Mouse (Mus musculus): ENCODE data around the gene Trp53bp2. TPM values are rescaled to one million over a fixed set of nuclear protein-coding genes. Genes with fewer than 3 reads are reported as not detected.

Gene Trp53bp2
- polyA plus RNA-seq, 1 experiment from 2014 or later, result 18.7 TPM

DNA sequence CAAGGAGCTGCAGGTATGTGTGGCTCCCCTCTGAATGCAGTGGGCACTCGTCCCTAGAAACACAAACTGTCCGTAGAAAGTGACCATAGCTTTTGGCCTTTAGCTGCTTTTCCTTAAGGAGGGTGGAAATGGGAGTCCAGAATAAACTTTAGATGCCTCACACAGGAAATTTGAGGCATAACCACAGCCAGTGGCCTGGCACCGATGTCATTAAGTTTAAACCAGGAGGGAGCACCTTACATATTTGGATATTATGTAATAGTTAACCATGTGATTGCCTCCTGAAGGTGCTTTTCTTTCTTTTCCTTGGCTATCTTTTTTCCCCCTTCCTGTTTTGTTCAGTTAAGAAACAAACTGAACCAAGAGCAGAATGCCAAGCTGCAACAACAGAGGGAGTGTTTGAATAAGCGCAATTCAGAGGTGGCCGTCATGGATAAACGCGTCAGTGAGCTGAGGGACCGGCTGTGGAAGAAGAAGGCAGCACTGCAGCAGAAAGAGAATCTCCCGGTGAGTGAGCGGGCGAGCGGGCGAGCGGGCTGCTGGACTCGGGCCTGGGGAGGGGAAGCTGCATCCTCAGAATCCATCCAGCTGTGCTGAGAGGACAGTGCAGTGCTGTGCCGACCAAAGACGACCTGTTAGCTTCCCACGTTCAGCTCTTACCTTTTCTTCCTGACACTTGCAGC is 33.0 kb downstream of the Trp53bp2 start:
- Histone ChIP-seq H3K36me3 (ENCODE audit: control insufficient read depth, insufficient read depth, low read length) (peaks cover 27% of the 10 kb centered on the region), H3K4me1 (ENCODE audit: control insufficient read depth, insufficient read depth, low read length) (0 out of 2 replicates have a peak, but pooled peaks cover 3% of the 10 kb centered on the region), H3K27me3 (ENCODE audit: control insufficient read depth, insufficient read depth, low read length) (no peaks in the 10 kb centered on the region), H3K27ac (ENCODE audit: low read length) (no peak overlapping the region), H3K4me2 (ENCODE audit: low read depth, low read length) (no peak overlapping the region), H3K9ac (ENCODE audit: low read length) (no peak overlapping the region), H3K4me3 (replicated peaks; ENCODE audit: low read length) (no peak overlapping the region), H3K9me3 (replicated peaks; ENCODE audit: control insufficient read depth, low read length) (no peaks in the 10 kb centered on the region)
- no peak for ATAC-seq (ENCODE audit: insufficient read depth, low FRiP score)
- WGBS, result 87% methylated on average over 18 of the region's 18 CpGs

DNA sequence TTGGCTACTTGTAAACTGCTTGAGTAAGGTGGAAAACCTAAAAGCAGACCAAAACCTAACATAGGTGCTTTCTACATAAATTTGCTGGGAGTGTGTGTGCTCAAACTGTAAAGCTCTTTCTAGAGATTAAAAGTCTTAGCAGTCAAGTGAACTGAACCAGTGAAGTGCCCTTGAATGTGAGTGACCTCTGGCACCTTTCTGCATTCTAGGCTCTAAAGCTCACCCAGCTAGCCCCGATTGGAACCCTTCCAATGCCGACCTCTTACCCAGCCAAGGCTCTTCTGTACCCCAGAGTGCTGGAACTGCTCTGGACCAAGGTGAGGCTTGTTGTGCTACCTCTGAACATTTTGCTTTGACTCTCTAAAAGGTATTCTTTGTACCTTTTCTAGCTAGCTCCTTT is 35.1 kb downstream of the Trp53bp2 start:
- no peak for ATAC-seq (ENCODE audit: insufficient read depth, low FRiP score)
- H3K4me3 ChIP-seq (replicated peaks; ENCODE audit: low read length), result no peak overlapping the region
- H3K27me3 ChIP-seq (ENCODE audit: control insufficient read depth, insufficient read depth, low read length), result no peaks in the 10 kb centered on the region
- H3K9ac ChIP-seq (ENCODE audit: low read length), result no peak overlapping the region
- WGBS, result 85% methylated on average over 2 of the region's 2 CpGs
- no peak overlapping the region for H3K4me2 ChIP-seq (ENCODE audit: low read depth, low read length)
- peaks cover 39% of the 10 kb centered on the region for H3K36me3 ChIP-seq (ENCODE audit: control insufficient read depth, insufficient read depth, low read length)
- H3K4me1 ChIP-seq (ENCODE audit: control insufficient read depth, insufficient read depth, low read length), result 0 out of 2 replicates have a peak, but pooled peaks cover 3% of the 10 kb centered on the region
- no peak overlapping the region for H3K27ac ChIP-seq (ENCODE audit: low read length)
- H3K9me3 ChIP-seq (replicated peaks; ENCODE audit: control insufficient read depth, low read length), result no peaks in the 10 kb centered on the region

DNA sequence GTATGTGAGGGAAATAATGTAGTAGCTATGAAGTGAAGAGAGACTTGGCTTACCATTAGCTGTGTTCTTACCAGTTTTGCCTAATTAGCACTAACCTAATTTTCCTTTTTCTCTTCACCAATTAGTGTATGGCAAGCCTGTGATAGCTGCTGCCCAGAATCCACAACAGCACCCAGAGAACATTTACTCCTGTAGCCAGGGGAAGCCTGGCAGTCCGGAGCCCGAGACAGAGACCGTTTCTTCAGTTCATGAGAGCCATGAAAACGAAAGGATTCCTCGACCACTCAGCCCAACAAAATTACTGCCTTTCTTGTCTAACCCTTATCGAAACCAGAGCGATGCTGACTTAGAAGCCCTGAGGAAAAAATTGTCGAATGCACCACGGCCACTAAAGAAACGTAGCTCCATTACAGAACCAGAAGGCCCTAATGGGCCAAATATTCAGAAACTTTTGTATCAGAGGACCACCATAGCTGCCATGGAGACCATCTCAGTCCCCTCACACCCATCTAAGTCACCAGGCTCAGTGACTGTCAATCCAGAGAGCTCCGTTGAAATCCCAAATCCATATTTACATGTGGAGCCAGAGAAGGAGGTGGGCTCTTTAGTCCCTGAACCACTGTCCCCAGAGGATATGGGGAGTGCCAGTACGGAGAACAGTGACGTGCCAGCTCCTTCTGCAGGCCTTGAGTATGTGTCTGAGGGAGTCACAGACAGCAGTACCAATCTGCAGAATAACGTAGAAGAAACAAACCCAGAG is 39.5 kb downstream of the Trp53bp2 start:
- Histone ChIP-seq H3K27ac (ENCODE audit: low read length) (no peak overlapping the region), H3K36me3 (ENCODE audit: control insufficient read depth, insufficient read depth, low read length) (peaks cover 29% of the 10 kb centered on the region; the same call in 1 of the 2 replicates), H3K4me2 (ENCODE audit: low read depth, low read length) (no peak overlapping the region), H3K4me3 (replicated peaks; ENCODE audit: low read length) (no peak overlapping the region), H3K9me3 (replicated peaks; ENCODE audit: control insufficient read depth, low read length) (no peaks in the 10 kb centered on the region), H3K27me3 (ENCODE audit: control insufficient read depth, insufficient read depth, low read length) (no peaks in the 10 kb centered on the region), H3K4me1 (ENCODE audit: control insufficient read depth, insufficient read depth, low read length) (no peaks in the 10 kb centered on the region), H3K9ac (ENCODE audit: low read length) (no peak overlapping the region)
- no peak for ATAC-seq (ENCODE audit: insufficient read depth, low FRiP score)
- 93% methylated on average over 14 of the region's 14 CpGs for WGBS

DNA sequence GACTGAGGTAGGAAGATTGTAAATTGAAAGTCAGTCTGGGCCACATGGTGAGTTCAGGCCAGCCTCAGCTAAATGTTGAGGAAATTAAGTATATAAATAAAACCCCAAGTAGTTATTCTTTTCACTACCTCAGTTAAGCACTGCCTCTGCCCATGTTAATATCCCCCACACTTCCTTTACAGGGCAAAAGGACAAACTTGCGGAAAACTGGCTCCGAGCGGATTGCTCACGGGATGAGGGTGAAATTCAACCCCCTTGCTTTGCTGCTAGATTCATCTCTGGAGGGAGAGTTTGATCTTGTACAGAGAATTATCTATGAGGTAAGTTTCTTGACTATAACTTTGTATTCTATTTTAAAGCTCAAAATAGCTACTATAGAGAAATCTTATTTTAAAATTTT is 43.5 kb downstream of the Trp53bp2 start:
- H3K27me3 ChIP-seq (ENCODE audit: control insufficient read depth, insufficient read depth, low read length), result no peaks in the 10 kb centered on the region
- H3K9me3 ChIP-seq (replicated peaks; ENCODE audit: control insufficient read depth, low read length), result no peaks in the 10 kb centered on the region
- no peak overlapping the region for H3K9ac ChIP-seq (ENCODE audit: low read length)
- ATAC-seq (ENCODE audit: insufficient read depth, low FRiP score), result no peak
- no peak overlapping the region for H3K4me2 ChIP-seq (ENCODE audit: low read depth, low read length)
- no peak overlapping the region for H3K27ac ChIP-seq (ENCODE audit: low read length)
- peaks cover 10% of the 10 kb centered on the region for H3K36me3 ChIP-seq (ENCODE audit: control insufficient read depth, insufficient read depth, low read length)
- H3K4me3 ChIP-seq (replicated peaks; ENCODE audit: low read length), result no peak overlapping the region
- no peaks in the 10 kb centered on the region for H3K4me1 ChIP-seq (ENCODE audit: control insufficient read depth, insufficient read depth, low read length)
- 72% methylated on average over 4 of the region's 4 CpGs for WGBS

DNA sequence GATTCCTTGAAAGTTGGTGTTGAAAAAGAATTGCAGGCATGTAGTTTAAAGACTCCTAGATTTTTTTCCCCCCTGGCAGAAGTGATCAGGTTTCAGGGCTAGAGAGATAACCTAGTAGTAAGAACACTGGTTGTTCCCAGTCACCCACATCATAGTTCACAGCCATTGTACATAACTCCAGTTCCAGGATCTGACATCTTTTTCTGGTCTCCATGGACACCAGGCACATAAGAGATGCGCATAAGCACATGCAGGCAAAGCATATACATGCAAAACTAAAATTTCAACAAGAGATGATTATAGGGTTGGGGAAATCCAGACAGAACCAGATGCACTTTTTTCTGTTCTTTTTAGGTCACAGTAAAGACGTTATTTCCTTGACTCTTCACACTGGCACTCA is 46.1 kb downstream of the Trp53bp2 start:
- H3K9me3 ChIP-seq (replicated peaks; ENCODE audit: control insufficient read depth, low read length), result no peaks in the 10 kb centered on the region
- H3K4me3 ChIP-seq (replicated peaks; ENCODE audit: low read length), result no peak overlapping the region
- H3K4me1 ChIP-seq (ENCODE audit: control insufficient read depth, insufficient read depth, low read length), result no peaks in the 10 kb centered on the region
- no peak overlapping the region for H3K4me2 ChIP-seq (ENCODE audit: low read depth, low read length)
- no peaks in the 10 kb centered on the region for H3K27me3 ChIP-seq (ENCODE audit: control insufficient read depth, insufficient read depth, low read length)
- no peaks in the 10 kb centered on the region; the same call in 1 of the 2 replicates for H3K36me3 ChIP-seq (ENCODE audit: control insufficient read depth, insufficient read depth, low read length)
- H3K9ac ChIP-seq (ENCODE audit: low read length), result no peak overlapping the region
- WGBS, result 86% methylated on average over 2 of the region's 2 CpGs
- no peak for ATAC-seq (ENCODE audit: insufficient read depth, low FRiP score)
- no peak overlapping the region for H3K27ac ChIP-seq (ENCODE audit: low read length)

DNA sequence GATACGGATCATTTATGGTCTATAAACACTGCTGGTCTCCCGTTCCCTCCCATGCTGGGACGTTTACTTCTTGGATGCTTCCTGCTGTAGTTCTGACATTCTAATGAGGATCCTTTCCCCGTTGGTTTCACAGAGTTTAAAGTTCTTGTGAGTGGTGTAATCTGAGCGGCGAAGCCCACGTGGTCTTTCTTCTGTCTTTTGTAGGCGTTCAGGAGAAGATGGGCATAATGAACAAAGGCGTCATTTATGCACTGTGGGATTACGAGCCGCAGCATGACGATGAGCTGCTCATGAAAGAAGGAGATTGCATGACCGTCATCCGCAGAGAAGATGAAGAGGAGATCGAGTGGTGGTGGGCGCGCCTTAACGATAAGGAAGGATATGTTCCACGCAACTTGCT is 49.6 kb downstream of the Trp53bp2 start:
- Histone ChIP-seq H3K36me3 (ENCODE audit: control insufficient read depth, insufficient read depth, low read length) (no peaks in the 10 kb centered on the region; the same call in 1 of the 2 replicates), H3K27me3 (ENCODE audit: control insufficient read depth, insufficient read depth, low read length) (no peaks in the 10 kb centered on the region), H3K9ac (ENCODE audit: low read length) (no peak overlapping the region), H3K9me3 (replicated peaks; ENCODE audit: control insufficient read depth, low read length) (no peaks in the 10 kb centered on the region), H3K27ac (ENCODE audit: low read length) (no peak overlapping the region), H3K4me1 (ENCODE audit: control insufficient read depth, insufficient read depth, low read length) (peaks cover 10% of the 10 kb centered on the region; the same call in 1 of the 2 replicates), H3K4me2 (ENCODE audit: low read depth, low read length) (no peak overlapping the region), H3K4me3 (replicated peaks; ENCODE audit: low read length) (no peak overlapping the region)
- no peak for ATAC-seq (ENCODE audit: insufficient read depth, low FRiP score)
- WGBS, result 81% methylated on average over 19 of the region's 19 CpGs

DNA sequence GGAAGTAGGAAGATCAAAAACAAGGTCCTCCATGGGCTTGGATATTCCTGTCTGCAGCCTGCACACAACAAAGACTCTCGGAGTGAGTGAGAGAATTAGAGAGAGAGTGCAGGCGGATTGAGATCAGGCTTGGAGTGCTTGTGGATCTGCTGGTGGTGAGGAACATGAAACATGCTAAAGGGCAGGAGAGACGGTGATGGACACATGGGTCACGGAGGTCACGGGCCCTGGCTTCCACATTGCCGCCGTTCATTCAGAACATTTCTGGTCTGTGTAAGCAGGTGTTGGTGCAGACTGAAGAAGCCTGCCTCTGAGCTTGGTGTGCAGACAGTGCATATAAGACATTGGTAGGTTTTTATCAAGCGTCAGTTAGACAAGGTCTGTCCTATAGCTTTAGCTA is 50.5 kb downstream of the Trp53bp2 start:
- WGBS, result 65% methylated on average over 8 of the region's 8 CpGs
- H3K9me3 ChIP-seq (replicated peaks; ENCODE audit: control insufficient read depth, low read length), result no peaks in the 10 kb centered on the region
- H3K36me3 ChIP-seq (ENCODE audit: control insufficient read depth, insufficient read depth, low read length), result no peaks in the 10 kb centered on the region
- peaks cover 10% of the 10 kb centered on the region; the same call in 1 of the 2 replicates for H3K4me1 ChIP-seq (ENCODE audit: control insufficient read depth, insufficient read depth, low read length)
- H3K4me2 ChIP-seq (ENCODE audit: low read depth, low read length), result no peak overlapping the region
- H3K4me3 ChIP-seq (replicated peaks; ENCODE audit: low read length), result no peak overlapping the region
- ATAC-seq (ENCODE audit: insufficient read depth, low FRiP score), result no peak
- H3K27me3 ChIP-seq (ENCODE audit: control insufficient read depth, insufficient read depth, low read length), result no peaks in the 10 kb centered on the region
- H3K9ac ChIP-seq (ENCODE audit: low read length), result no peak overlapping the region
- H3K27ac ChIP-seq (ENCODE audit: low read length), result peak overlapping the region; percentile 92; the same call in 1 of the 2 replicates

DNA sequence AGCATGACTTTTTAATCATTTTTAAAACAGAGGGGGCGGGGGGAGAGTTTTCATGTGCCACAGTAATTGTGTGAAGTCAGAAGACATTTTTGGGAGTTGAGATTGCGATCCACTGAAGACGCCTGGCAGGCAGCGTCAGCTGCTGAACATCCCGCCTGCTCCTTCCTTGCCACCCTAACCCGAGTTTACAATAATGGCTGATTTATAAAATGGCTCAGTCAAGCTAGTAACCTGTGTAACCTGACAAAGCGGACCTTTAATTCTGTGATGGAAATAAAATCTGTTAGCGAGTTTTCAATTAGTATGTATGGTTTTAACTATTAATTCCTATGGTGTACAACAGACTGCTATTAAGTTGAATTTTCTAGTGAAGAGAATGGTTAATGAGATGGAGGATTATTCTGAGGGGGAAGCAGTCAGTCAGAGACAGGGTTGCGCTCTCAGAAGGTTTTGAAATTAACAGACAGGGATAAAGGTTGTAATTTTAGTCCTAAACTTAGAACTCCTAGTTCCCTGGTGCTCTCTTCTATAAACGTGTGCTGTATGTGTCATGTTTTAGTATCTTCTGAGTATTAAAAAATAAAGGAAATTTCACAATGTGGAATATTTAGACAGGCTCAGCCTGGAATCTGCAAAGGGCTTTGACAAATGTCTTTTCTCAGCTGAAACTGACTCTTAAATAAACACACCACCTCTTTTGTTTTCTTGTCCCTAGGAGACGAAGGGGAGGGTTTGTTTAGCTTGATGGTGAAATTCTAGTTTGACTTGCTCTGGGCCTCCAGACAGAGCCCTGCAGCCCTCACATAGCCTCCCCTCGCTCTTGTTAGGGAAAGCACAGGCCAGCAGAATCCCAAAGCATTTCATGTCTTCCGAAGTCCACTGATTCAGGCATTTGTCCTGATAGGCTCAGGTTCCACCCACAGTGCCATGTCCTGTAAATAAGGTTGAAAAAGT is 51.6 kb downstream of the Trp53bp2 start:
- Histone ChIP-seq H3K9ac (ENCODE audit: low read length) (no peak overlapping the region; the same call in 1 of the 2 replicates), H3K4me3 (replicated peaks; ENCODE audit: low read length) (no peak overlapping the region), H3K27ac (ENCODE audit: low read length) (peak overlapping the region; percentile 92), H3K4me2 (ENCODE audit: low read depth, low read length) (peak overlapping the region; percentile 28; the same call in 1 of the 2 replicates), H3K9me3 (replicated peaks; ENCODE audit: control insufficient read depth, low read length) (no peaks in the 10 kb centered on the region), H3K27me3 (ENCODE audit: control insufficient read depth, insufficient read depth, low read length) (no peaks in the 10 kb centered on the region), H3K4me1 (ENCODE audit: control insufficient read depth, insufficient read depth, low read length) (peaks cover 16% of the 10 kb centered on the region), H3K36me3 (ENCODE audit: control insufficient read depth, insufficient read depth, low read length) (no peaks in the 10 kb centered on the region)
- ATAC-seq (ENCODE audit: insufficient read depth, low FRiP score), result peak; percentile 75
- WGBS, result 40% methylated on average over 13 of the region's 13 CpGs

Measured in stomach, embryonic 16.5 days (tissue).